Comparison of ENCODE assay signal across 8 mouse cellular contexts in the genomic region with DNA sequence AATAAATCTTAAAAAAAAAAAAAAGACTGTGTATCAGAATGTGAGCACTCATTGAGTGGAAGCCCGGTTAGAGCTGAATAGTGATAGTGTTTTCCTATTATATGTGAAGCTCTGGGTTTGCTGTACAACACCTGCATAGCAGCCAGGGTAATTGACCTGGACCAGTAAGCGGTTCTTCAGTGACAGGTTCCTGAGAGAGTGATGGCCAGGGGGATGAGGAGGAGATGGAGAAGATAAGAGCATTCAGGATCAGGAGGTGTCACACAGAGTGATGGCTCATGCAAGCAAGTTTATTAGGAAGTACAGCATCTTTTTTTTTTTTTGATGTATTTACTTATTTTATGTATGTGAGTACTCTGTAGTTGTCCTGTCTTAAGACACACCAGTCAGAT. TPM values are rescaled to one million over a fixed set of nuclear protein-coding genes. Genes with fewer than 3 reads are reported as not detected.
DNase-seq lines count a peak whose midpoint lies in the region; ATAC-seq lines count a peak whose summit lies in the region.

No protein-coding gene starts in this region.

- H3K36me3 ChIP-seq in forebrain, embryonic 14.5 days (ENCODE audit: control insufficient read depth, insufficient read depth, low read length): peaks cover 23% of the 10 kb centered on the region
- H3K36me3 ChIP-seq in liver, embryonic 12.5 days: peaks cover 33% of the 10 kb centered on the region

- H3K27me3 ChIP-seq in forebrain, embryonic 14.5 days (replicated peaks; ENCODE audit: control insufficient read depth, insufficient read depth, low read length): 0 out of 2 replicates have a peak, but pooled peaks cover 11% of the 10 kb centered on the region
- no peaks in the 10 kb centered on the region for H3K27me3 ChIP-seq in liver, embryonic 12.5 days (replicated peaks)

- DNase-seq in embryo, embryonic 10.5 days (ENCODE audit: low spot score): peak; percentile 5
- DNase-seq in embryo, embryonic 9.5 days (ENCODE audit: extremely low spot score): no peak
- peak; percentile 42 for DNase-seq in 416B (ENCODE audit: low read depth)
- no peak for DNase-seq in forebrain, embryonic 14.5 days (ENCODE audit: low spot score)
- DNase-seq in spleen, adult 12 weeks (ENCODE audit: low spot score): no peak
- no peak for DNase-seq in adrenal gland, adult 18-20 months (ENCODE audit: low spot score in 2 of 2)
- DNase-seq in kidney, postnatal 4 days: no peak

- peaks cover 3% of the 10 kb centered on the region; the same call in 1 of the 2 replicates for H3K4me1 ChIP-seq in forebrain, embryonic 14.5 days (ENCODE audit: control insufficient read depth, insufficient read depth, low read length)
- peaks cover 53% of the 10 kb centered on the region for H3K4me1 ChIP-seq in liver, embryonic 12.5 days

- peak overlapping the region; percentile 80 for H3K4me2 ChIP-seq in forebrain, embryonic 14.5 days (ENCODE audit: low read length)
- peak overlapping the region; percentile 95 for H3K4me2 ChIP-seq in liver, embryonic 12.5 days

- no peak overlapping the region; the same call in 1 of the 2 replicates for H3K9ac ChIP-seq in forebrain, embryonic 14.5 days (ENCODE audit: low read length)
- H3K9ac ChIP-seq in liver, embryonic 12.5 days: peak overlapping the region; percentile 87

- ATAC-seq in forebrain, embryonic 14.5 days: no peak
- ATAC-seq in liver, embryonic 12.5 days: no peak

- H3K9me3 ChIP-seq in forebrain, embryonic 14.5 days (replicated peaks; ENCODE audit: control insufficient read depth, low read length): no peaks in the 10 kb centered on the region
- H3K9me3 ChIP-seq in liver, embryonic 12.5 days (replicated peaks): no peaks in the 10 kb centered on the region

- WGBS in forebrain, embryonic 14.5 days: 69% methylated on average over 2 of the region's 2 CpGs
- 49% methylated on average over 2 of the region's 2 CpGs for WGBS in liver, embryonic 12.5 days (ENCODE audit: insufficient replicate concordance)

- H3K4me3 ChIP-seq in forebrain, embryonic 14.5 days (ENCODE audit: low read depth, low read length): peak overlapping the region; percentile 68
- H3K4me3 ChIP-seq in liver, embryonic 12.5 days: peak overlapping the region; percentile 88

- no peak overlapping the region for H3K27ac ChIP-seq in forebrain, embryonic 14.5 days (ENCODE audit: low read depth, low read length)
- no peak overlapping the region for H3K27ac ChIP-seq in liver, embryonic 12.5 days

RNA-seq across cellular contexts. Expression of gene Pole, which starts 1.0 kb away (rescaled TPM):
- polyA plus RNA-seq in forebrain, embryonic 14.5 days (2014; fragmentation: Nextera tagmentation; extraction: Ambion mirVana): 12.2 and 15.1 TPM in 2 replicates
- 26.5 and 27.9 TPM in 2 replicates for polyA plus RNA-seq in liver, embryonic 12.5 days (2016; fragmentation: Nextera tagmentation; extraction: Ambion mirVana)
- 1 to 10 TPM in 1 of 2 experiments, under 1 TPM in 1; 0.90 to 1.1 TPM for total RNA-seq in adrenal gland, adult 18-20 months (2021)

RNA-seq across cellular contexts. Expression of gene Pxmp2, which starts 1.1 kb away (rescaled TPM):
- 6.1 and 8.3 TPM in 2 replicates for polyA plus RNA-seq in forebrain, embryonic 14.5 days (2014; fragmentation: Nextera tagmentation; extraction: Ambion mirVana)
- 24.4 and 26.1 TPM in 2 replicates for polyA plus RNA-seq in liver, embryonic 12.5 days (2016; fragmentation: Nextera tagmentation; extraction: Ambion mirVana)
- total RNA-seq in adrenal gland, adult 18-20 months (2021): 10 to 100 TPM; 10.4 to 14.3 TPM

RNA-seq across cellular contexts. Expression of gene Pgam5, which starts 17.4 kb away (rescaled TPM):
- 102 and 108 TPM in 2 replicates for polyA plus RNA-seq in forebrain, embryonic 14.5 days (2014; fragmentation: Nextera tagmentation; extraction: Ambion mirVana)
- 46.5 and 48.1 TPM in 2 replicates for polyA plus RNA-seq in liver, embryonic 12.5 days (2016; fragmentation: Nextera tagmentation; extraction: Ambion mirVana)
- total RNA-seq in adrenal gland, adult 18-20 months (2021): 10 to 100 TPM; 45.2 to 49.5 TPM

RNA-seq across cellular contexts. Expression of gene P2rx2, which starts 55.9 kb away (rescaled TPM):
- polyA plus RNA-seq in forebrain, embryonic 14.5 days (2014; fragmentation: Nextera tagmentation; extraction: Ambion mirVana): 5.9 and 6.4 TPM in 2 replicates
- polyA plus RNA-seq in liver, embryonic 12.5 days (2016; fragmentation: Nextera tagmentation; extraction: Ambion mirVana): 0.06 TPM in 1 of 2 replicates, not detected in the other
- under 1 TPM; 0.54 to 0.80 TPM for total RNA-seq in adrenal gland, adult 18-20 months (2021)

RNA-seq across cellular contexts. Expression of gene Ankle2, which starts 56.3 kb away (rescaled TPM):
- 21.9 and 32.5 TPM in 2 replicates for polyA plus RNA-seq in forebrain, embryonic 14.5 days (2014; fragmentation: Nextera tagmentation; extraction: Ambion mirVana)
- 20.8 and 21.6 TPM in 2 replicates for polyA plus RNA-seq in liver, embryonic 12.5 days (2016; fragmentation: Nextera tagmentation; extraction: Ambion mirVana)
- total RNA-seq in adrenal gland, adult 18-20 months (2021): 10 to 100 TPM; 36.1 to 37.4 TPM

Comparison
In these comparisons a context has a peak if more than half of its experiments do, and no peak if none do; other contexts are left out.
1. DNase-seq: peak in embryo, embryonic 10.5 days (single experiment) and 416B (single experiment); none in embryo, embryonic 9.5 days (single experiment), forebrain, embryonic 14.5 days (single experiment), spleen, adult 12 weeks (single experiment), adrenal gland, adult 18-20 months (0 of 2) and kidney, postnatal 4 days (0 of 2).